Mouse (Mus musculus) CH12.LX (cell line): ENCODE data around the gene H2-Eb1.

Source experiments
- CTCF ChIP-seq, 2 experiments: IDR thresholded peaks in 1 of 2; conservative IDR thresholded peaks in 1 of 2; 2 replicates each; pipeline ENCODE4 v1.5.1; 2011 to 2012; ENCODE audit warnings: low read depth in 2 of 2, low read length in 2 of 2, improper control_type of control experiment in 1 of 2, inconsistent platforms in 1 of 2, mild to moderate bottlenecking in 1 of 2, moderate library complexity in 1 of 2
- E2F4 ChIP-seq: IDR thresholded peaks from 2 replicates; pipeline ENCODE4 v1.6.1; 2011; ENCODE audit warnings: low read depth, low read length, improper control_type of control experiment; ENCODE audit not compliant: insufficient replicate concordance
- ETS1 ChIP-seq: conservative IDR thresholded peaks from 2 replicates; pipeline ENCODE4 v1.6.1; 2012; ENCODE audit warnings: low read depth, mild to moderate bottlenecking, inconsistent platforms, low read length, improper control_type of control experiment, moderate library complexity
- MAFK ChIP-seq: IDR thresholded peaks from 2 replicates; pipeline ENCODE4 v1.6.1; 2011; ENCODE audit warnings: low read length, improper control_type of control experiment; ENCODE audit not compliant: insufficient replicate concordance
- MAX ChIP-seq: IDR thresholded peaks from 2 replicates; pipeline ENCODE4 v1.6.1; 2011; ENCODE audit warnings: low read length, improper control_type of control experiment
- MXI1 ChIP-seq: IDR thresholded peaks from 2 replicates; pipeline ENCODE4 v1.6.1; 2011; ENCODE audit warnings: mild to moderate bottlenecking, low read depth, low read length, improper control_type of control experiment
- MYC ChIP-seq: IDR thresholded peaks from 2 replicates; pipeline ENCODE4 v1.6.1; 2011; ENCODE audit warnings: low read depth, mild to moderate bottlenecking, improper control_type of control experiment, low read length
- NELFE ChIP-seq: IDR thresholded peaks from 2 replicates; pipeline ENCODE4 v1.6.1; 2011; ENCODE audit warnings: low read depth, low read length, improper control_type of control experiment
- NRF1 ChIP-seq: IDR thresholded peaks from 2 replicates; pipeline ENCODE4 v1.6.1; 2014; ENCODE audit warnings: low read depth, mild to moderate bottlenecking, inconsistent platforms, low read length, improper control_type of control experiment, moderate library complexity
- POLR2A ChIP-seq: IDR thresholded peaks from 2 replicates; pipeline ENCODE4 v1.6.1; 2011; ENCODE audit warnings: low read depth, mild to moderate bottlenecking, improper control_type of control experiment, low read length
- SIN3A ChIP-seq: IDR thresholded peaks from 2 replicates; pipeline ENCODE4 v1.6.1; 2012; ENCODE audit warnings: low read length, improper control_type of control experiment, inconsistent platforms
- TBP ChIP-seq: conservative IDR thresholded peaks from 2 replicates; pipeline ENCODE4 v1.6.1; 2011; ENCODE audit warnings: low read depth, low read length, improper control_type of control experiment
- USF1 ChIP-seq: IDR thresholded peaks from 2 replicates; pipeline ENCODE4 v1.6.1; 2014; ENCODE audit warnings: low read depth, mild to moderate bottlenecking, inconsistent platforms, low read length, improper control_type of control experiment

- TF ChIP-seq CTCF (conservative IDR thresholded peaks at IDR 0.05 in 1 of 2, IDR thresholded peaks at IDR 0.05 in 1 of 2; ENCODE audit: low read depth in 2 of 2, low read length in 2 of 2), result no peak
- TF ChIP-seq MAFK, result no peak
- TF ChIP-seq MYC, result peak; percentile 51; the same call in 1 of the 2 replicates
- no peak for TF ChIP-seq E2F4
- TF ChIP-seq USF1, result no peak
- TF ChIP-seq NELFE, result no peak
- peak; percentile 42; the same call in 1 of the 2 replicates for TF ChIP-seq MAX
- TF ChIP-seq ETS1, result peak; percentile 72
- TF ChIP-seq NRF1, result peak; percentile 82
- TF ChIP-seq POLR2A, result peak; percentile 44
- TF ChIP-seq SIN3A, result no peak
- no peak; the same call in 1 of the 2 replicates for TF ChIP-seq MXI1
- peak; percentile 74; the same call in 1 of the 2 replicates for TF ChIP-seq TBP
These were observed 47.9 kb upstream of the H2-Eb1 start, which contains the start of gene H2-Ab1 for GRCm38 (mm10) chr17:34257594-34258375.
